Mouse (Mus musculus): Measurements from ENCODE around the gene Arrdc5. TPM values are rescaled to one million over a fixed set of nuclear protein-coding genes. Genes with fewer than 3 reads are reported as not detected.

The Arrdc5 gene
- polyA plus RNA-seq, 1 experiment from 2014 or later = not detected

- Histone ChIP-seq H3K9me3 (replicated peaks; ENCODE audit: control insufficient read depth, low read length) (no peaks in the 10 kb centered on the region), H3K4me2 (ENCODE audit: low read depth, low read length) (peak overlapping the region; percentile 92), H3K27me3 (ENCODE audit: control insufficient read depth, insufficient read depth, low read length) (no peaks in the 10 kb centered on the region), H3K4me3 (ENCODE audit: low read depth, low read length) (peak overlapping the region; percentile 79), H3K9ac (replicated peaks; ENCODE audit: low read length) (peak overlapping the region; percentile 41), H3K36me3 (replicated peaks; ENCODE audit: control insufficient read depth, insufficient read depth, low read depth, low read length) (no peaks in the 10 kb centered on the region), H3K27ac (replicated peaks; ENCODE audit: low read depth, low read length) (peak overlapping the region; percentile 89), H3K4me1 (ENCODE audit: control insufficient read depth, insufficient read depth, low read length) (peaks cover 7% of the 10 kb centered on the region)
- ATAC-seq (replicated peaks; ENCODE audit: insufficient number of reproducible peaks, low FRiP score, low TSS enrichment, low read depth) = peak; percentile 35; the same call in 1 of the 2 replicates
- 23% methylated on average over 13 of the region's 13 CpGs for WGBS
- DNase-seq (ENCODE audit: low spot score) = peak; percentile 42
These were observed 2.4 kb upstream of the Arrdc5 start for GRCm38 (mm10) chr17:56302363-56302996.

GRCm38 (mm10) chr17:56298238-56298637, 1.8 kb downstream of the Arrdc5 start:
- DNase-seq (ENCODE audit: low spot score) (no peak), ATAC-seq (replicated peaks; ENCODE audit: insufficient number of reproducible peaks, low FRiP score, low TSS enrichment, low read depth) (no peak)
- Histone ChIP-seq H3K9me3 (replicated peaks; ENCODE audit: control insufficient read depth, low read length) (no peaks in the 10 kb centered on the region), H3K27me3 (ENCODE audit: control insufficient read depth, insufficient read depth, low read length) (no peaks in the 10 kb centered on the region), H3K9ac (replicated peaks; ENCODE audit: low read length) (no peak overlapping the region), H3K4me2 (ENCODE audit: low read depth, low read length) (no peak overlapping the region), H3K4me1 (ENCODE audit: control insufficient read depth, insufficient read depth, low read length) (peaks cover 4% of the 10 kb centered on the region; the same call in 1 of the 2 replicates), H3K36me3 (replicated peaks; ENCODE audit: control insufficient read depth, insufficient read depth, low read depth, low read length) (no peaks in the 10 kb centered on the region), H3K27ac (replicated peaks; ENCODE audit: low read depth, low read length) (no peak overlapping the region), H3K4me3 (ENCODE audit: low read depth, low read length) (no peak overlapping the region)
- 100% methylated on average over 1 of the region's 1 CpGs for WGBS

- Histone ChIP-seq H3K4me2 (ENCODE audit: low read depth, low read length) (no peak overlapping the region), H3K4me1 (ENCODE audit: control insufficient read depth, insufficient read depth, low read length) (no peaks in the 10 kb centered on the region), H3K9me3 (replicated peaks; ENCODE audit: control insufficient read depth, low read length) (no peaks in the 10 kb centered on the region), H3K4me3 (ENCODE audit: low read depth, low read length) (no peak overlapping the region), H3K36me3 (replicated peaks; ENCODE audit: control insufficient read depth, insufficient read depth, low read depth, low read length) (no peaks in the 10 kb centered on the region), H3K27ac (replicated peaks; ENCODE audit: low read depth, low read length) (no peak overlapping the region), H3K9ac (replicated peaks; ENCODE audit: low read length) (no peak overlapping the region), H3K27me3 (ENCODE audit: control insufficient read depth, insufficient read depth, low read length) (no peaks in the 10 kb centered on the region)
- ATAC-seq (replicated peaks; ENCODE audit: insufficient number of reproducible peaks, low FRiP score, low TSS enrichment, low read depth) (no peak), DNase-seq (ENCODE audit: low spot score) (no peak)
- 60% methylated on average over 1 of the region's 1 CpGs for WGBS
These were observed 3.9 kb downstream of the Arrdc5 start for GRCm38 (mm10) chr17:56296201-56296600.

- Histone ChIP-seq H3K4me1 (ENCODE audit: control insufficient read depth, insufficient read depth, low read length) (no peaks in the 10 kb centered on the region; the same call in 1 of the 2 replicates), H3K27ac (replicated peaks; ENCODE audit: low read depth, low read length) (no peak overlapping the region), H3K4me2 (ENCODE audit: low read depth, low read length) (no peak overlapping the region), H3K36me3 (replicated peaks; ENCODE audit: control insufficient read depth, insufficient read depth, low read depth, low read length) (no peaks in the 10 kb centered on the region), H3K9ac (replicated peaks; ENCODE audit: low read length) (no peak overlapping the region), H3K4me3 (ENCODE audit: low read depth, low read length) (no peak overlapping the region), H3K27me3 (ENCODE audit: control insufficient read depth, insufficient read depth, low read length) (no peaks in the 10 kb centered on the region), H3K9me3 (replicated peaks; ENCODE audit: control insufficient read depth, low read length) (no peaks in the 10 kb centered on the region)
- WGBS = 94% methylated on average over 19 of the region's 19 CpGs
- no peak for DNase-seq (ENCODE audit: low spot score)
- no peak for ATAC-seq (replicated peaks; ENCODE audit: insufficient number of reproducible peaks, low FRiP score, low TSS enrichment, low read depth)
These were observed 5.8 kb downstream of the Arrdc5 start for GRCm38 (mm10) chr17:56294241-56294640.

GRCm38 (mm10) chr17:56293291-56293690, 6.8 kb downstream of the Arrdc5 start:
- Histone ChIP-seq H3K27me3 (ENCODE audit: control insufficient read depth, insufficient read depth, low read length) (no peaks in the 10 kb centered on the region), H3K4me2 (ENCODE audit: low read depth, low read length) (no peak overlapping the region), H3K27ac (replicated peaks; ENCODE audit: low read depth, low read length) (no peak overlapping the region), H3K4me3 (ENCODE audit: low read depth, low read length) (no peak overlapping the region), H3K36me3 (replicated peaks; ENCODE audit: control insufficient read depth, insufficient read depth, low read depth, low read length) (no peaks in the 10 kb centered on the region), H3K9ac (replicated peaks; ENCODE audit: low read length) (no peak overlapping the region), H3K9me3 (replicated peaks; ENCODE audit: control insufficient read depth, low read length) (no peaks in the 10 kb centered on the region), H3K4me1 (ENCODE audit: control insufficient read depth, insufficient read depth, low read length) (no peaks in the 10 kb centered on the region; the same call in 1 of the 2 replicates)
- WGBS = 54% methylated on average over 1 of the region's 1 CpGs
- DNase-seq (ENCODE audit: low spot score) = no peak
- no peak for ATAC-seq (replicated peaks; ENCODE audit: insufficient number of reproducible peaks, low FRiP score, low TSS enrichment, low read depth)

GRCm38 (mm10) chr17:56292531-56293222, 7.4 kb downstream of the Arrdc5 start, which contains the start of gene Plin3:
TSS of gene Plin3 (minus strand) at chr17:56292873.
- H3K9me3 ChIP-seq (replicated peaks; ENCODE audit: control insufficient read depth, low read length) = no peaks in the 10 kb centered on the region
- H3K4me1 ChIP-seq (ENCODE audit: control insufficient read depth, insufficient read depth, low read length) = peaks cover 1% of the 10 kb centered on the region; the same call in 1 of the 2 replicates
- no peak for DNase-seq (ENCODE audit: low spot score)
- no peak for ATAC-seq (replicated peaks; ENCODE audit: insufficient number of reproducible peaks, low FRiP score, low TSS enrichment, low read depth)
- H3K27me3 ChIP-seq (ENCODE audit: control insufficient read depth, insufficient read depth, low read length) = no peaks in the 10 kb centered on the region
- H3K36me3 ChIP-seq (replicated peaks; ENCODE audit: control insufficient read depth, insufficient read depth, low read depth, low read length) = no peaks in the 10 kb centered on the region
- H3K4me3 ChIP-seq (ENCODE audit: low read depth, low read length) = no peak within 1 kb of the TSS
- H3K4me2 ChIP-seq (ENCODE audit: low read depth, low read length) = no peak within 1 kb of the TSS
- no peak within 1 kb of the TSS; the same call in 1 of the 2 replicates for H3K9ac ChIP-seq (replicated peaks; ENCODE audit: low read length)
- 91% methylated on average over 4 of the region's 4 CpGs for WGBS
- no peak within 1 kb of the TSS for H3K27ac ChIP-seq (replicated peaks; ENCODE audit: low read depth, low read length)

GRCm38 (mm10) chr17:56291826-56292475, 8.1 kb downstream of the Arrdc5 start:
- 67% methylated on average over 7 of the region's 7 CpGs for WGBS
- Histone ChIP-seq H3K4me1 (ENCODE audit: control insufficient read depth, insufficient read depth, low read length) (peaks cover 3% of the 10 kb centered on the region; the same call in 1 of the 2 replicates), H3K9ac (replicated peaks; ENCODE audit: low read length) (no peak overlapping the region; the same call in 1 of the 2 replicates), H3K36me3 (replicated peaks; ENCODE audit: control insufficient read depth, insufficient read depth, low read depth, low read length) (no peaks in the 10 kb centered on the region), H3K27ac (replicated peaks; ENCODE audit: low read depth, low read length) (no peak overlapping the region), H3K4me2 (ENCODE audit: low read depth, low read length) (no peak overlapping the region), H3K4me3 (ENCODE audit: low read depth, low read length) (no peak overlapping the region), H3K27me3 (ENCODE audit: control insufficient read depth, insufficient read depth, low read length) (no peaks in the 10 kb centered on the region), H3K9me3 (replicated peaks; ENCODE audit: control insufficient read depth, low read length) (no peaks in the 10 kb centered on the region)
- ATAC-seq (replicated peaks; ENCODE audit: insufficient number of reproducible peaks, low FRiP score, low TSS enrichment, low read depth) (no peak), DNase-seq (ENCODE audit: low spot score) (no peak)

- Histone ChIP-seq H3K9me3 (replicated peaks; ENCODE audit: control insufficient read depth, low read length) (no peaks in the 10 kb centered on the region), H3K4me2 (ENCODE audit: low read depth, low read length) (peak overlapping the region; percentile 81), H3K27ac (replicated peaks; ENCODE audit: low read depth, low read length) (peak overlapping the region; percentile 87), H3K36me3 (replicated peaks; ENCODE audit: control insufficient read depth, insufficient read depth, low read depth, low read length) (no peaks in the 10 kb centered on the region), H3K4me3 (ENCODE audit: low read depth, low read length) (0 out of 2 replicates have a peak overlapping the region, but pooled peaks have one; percentile 4), H3K27me3 (ENCODE audit: control insufficient read depth, insufficient read depth, low read length) (no peaks in the 10 kb centered on the region), H3K9ac (replicated peaks; ENCODE audit: low read length) (peak overlapping the region; percentile 59), H3K4me1 (ENCODE audit: control insufficient read depth, insufficient read depth, low read length) (peaks cover 3% of the 10 kb centered on the region; the same call in 1 of the 2 replicates)
- DNase-seq (ENCODE audit: low spot score) = peak; percentile 91
- WGBS = 1% methylated on average over 16 of the region's 16 CpGs
- ATAC-seq (replicated peaks; ENCODE audit: insufficient number of reproducible peaks, low FRiP score, low TSS enrichment, low read depth) = peak; percentile 81
These were observed 8.9 kb downstream of the Arrdc5 start for GRCm38 (mm10) chr17:56291171-56291511.
